Mouse (Mus musculus) spleen, adult 2 months (tissue): ENCODE data around the gene Aff2. TPM values are rescaled to one million over a fixed set of nuclear protein-coding genes. Genes with fewer than 3 reads are reported as not detected.

Experiments used
- DNase-seq, 2 experiments: peaks; one replicate each; pipeline versions ENCODE4 v3.0.0 to v3.0.0-alpha.2; 2012 to 2021; ENCODE audit warnings: low spot score in 2 of 2, low read depth in 1 of 2
- H3K27ac ChIP-seq: fragments of 200-500 bp; 2 replicates; pipeline ENCODE4 v1.5.1; 2012; ENCODE audit warnings: low read length, inconsistent platforms; ENCODE audit not compliant: insufficient read depth
- H3K27me3 ChIP-seq: fragments of 200-500 bp; 2 replicates; pipeline ENCODE4 v1.6.1; 2012; ENCODE audit warnings: mild to moderate bottlenecking, moderate library complexity, low read length, inconsistent platforms; ENCODE audit not compliant: control insufficient read depth, insufficient read depth
- H3K36me3 ChIP-seq: fragments of 200-500 bp; 2 replicates; pipeline ENCODE4 v1.6.1; 2012; ENCODE audit warnings: mild to moderate bottlenecking, low read length, inconsistent platforms; ENCODE audit not compliant: control insufficient read depth, insufficient read depth
- H3K4me1 ChIP-seq: fragments of 200-500 bp; 2 replicates; pipeline ENCODE4 v1.6.1; 2011; ENCODE audit warnings: inconsistent platforms; ENCODE audit not compliant: control insufficient read depth, insufficient read depth, insufficient read length
- H3K4me3 ChIP-seq: fragments of 200-500 bp; 2 replicates; pipeline ENCODE4 v1.5.1; 2011; ENCODE audit warnings: mild to moderate bottlenecking, inconsistent platforms; ENCODE audit not compliant: insufficient read depth, insufficient read length; ENCODE audit errors: extremely low read depth
- CTCF ChIP-seq: fragments of 200-500 bp; IDR thresholded peaks from 2 replicates; pipeline ENCODE4 v1.5.1; 2011; ENCODE audit warnings: mild to moderate bottlenecking, inconsistent platforms; ENCODE audit not compliant: insufficient read depth, insufficient read length, insufficient replicate concordance; ENCODE audit errors: extremely low read depth
- POLR2A ChIP-seq: fragments of 200-500 bp; IDR thresholded peaks from 2 replicates; pipeline ENCODE4 v1.6.1; 2011; ENCODE audit warnings: low read depth, low read length, inconsistent platforms
- WGBS: fragments of 180-500 bp; shearing (Covaris S2); methylation state at CpG from one replicate; pipeline ENCODE4 v1.1.7; 2018; 5-methylcytosine and 5-hydroxymethylcytosine counted together
- polyA plus RNA-seq: library from polyadenylated mRNA; depleted of rRNA; stranded (reverse); fragments of >200 nt; gene quantifications from 2 replicates; pipeline ENCODE4 v1.2.3, GENCODE M21; 2012; rRNA removed

Aff2 gene
- not detected in 2 replicates for polyA plus RNA-seq

- Histone ChIP-seq H3K27ac (no peak within 1 kb of the TSS), H3K36me3 (no peaks in the 10 kb centered on the region), H3K4me3 (no peak within 1 kb of the TSS), H3K4me1 (no peaks in the 10 kb centered on the region), H3K27me3 (no peaks in the 10 kb centered on the region; the same call in 1 of the 2 replicates)
- WGBS: 21% methylated on average over 72 of the region's 79 CpGs
- DNase-seq: no peak
- TF ChIP-seq CTCF: no peak
- no peak for TF ChIP-seq POLR2A
Measured at GRCm38 (mm10) chrX:69360238-69361054, at the start of gene Aff2. Gene Aff2 (plus strand): TSS chrX:69360294.

- no peak overlapping the region for H3K27ac ChIP-seq
- DNase-seq: no peak
- no peaks in the 10 kb centered on the region for H3K27me3 ChIP-seq
- H3K4me3 ChIP-seq: no peak overlapping the region
- TF ChIP-seq POLR2A: no peak
- no peak for TF ChIP-seq CTCF
- H3K36me3 ChIP-seq: no peaks in the 10 kb centered on the region
- no peaks in the 10 kb centered on the region for H3K4me1 ChIP-seq
Measured at GRCm38 (mm10) chrX:69337296-69337695, 22.8 kb upstream of the Aff2 start.

GRCm38 (mm10) chrX:69355621-69356020, 4.5 kb upstream of the Aff2 start:
- WGBS: 63% methylated on average over 2 of the region's 2 CpGs
- TF ChIP-seq POLR2A (no peak), CTCF (no peak)
- Histone ChIP-seq H3K27me3 (no peaks in the 10 kb centered on the region; the same call in 1 of the 2 replicates), H3K27ac (no peak overlapping the region), H3K4me3 (no peak overlapping the region), H3K36me3 (no peaks in the 10 kb centered on the region), H3K4me1 (no peaks in the 10 kb centered on the region)
- no peak for DNase-seq

- Histone ChIP-seq H3K27me3 (no peaks in the 10 kb centered on the region; the same call in 1 of the 2 replicates), H3K36me3 (no peaks in the 10 kb centered on the region), H3K4me3 (no peak overlapping the region), H3K27ac (no peak overlapping the region), H3K4me1 (no peaks in the 10 kb centered on the region)
- DNase-seq: no peak
- 35% methylated on average over 5 of the region's 5 CpGs for WGBS
- TF ChIP-seq CTCF: no peak
- TF ChIP-seq POLR2A: no peak
Measured at GRCm38 (mm10) chrX:69359360-69359759, 734 bp upstream of the Aff2 start.

- H3K27me3 ChIP-seq: no peaks in the 10 kb centered on the region; the same call in 1 of the 2 replicates
- H3K4me3 ChIP-seq: no peak overlapping the region
- TF ChIP-seq CTCF (no peak), POLR2A (no peak)
- WGBS: 37% methylated on average over 4 of the region's 4 CpGs
- H3K4me1 ChIP-seq: no peaks in the 10 kb centered on the region
- H3K36me3 ChIP-seq: no peaks in the 10 kb centered on the region
- no peak for DNase-seq
- no peak overlapping the region for H3K27ac ChIP-seq
Measured at GRCm38 (mm10) chrX:69359885-69360237, 233 bp upstream of the Aff2 start.

- Histone ChIP-seq H3K4me1 (no peaks in the 10 kb centered on the region), H3K4me3 (no peak overlapping the region), H3K27me3 (no peaks in the 10 kb centered on the region; the same call in 1 of the 2 replicates), H3K36me3 (no peaks in the 10 kb centered on the region), H3K27ac (no peak overlapping the region)
- DNase-seq: no peak
- TF ChIP-seq CTCF: no peak
- TF ChIP-seq POLR2A: no peak
- WGBS: 23% methylated on average over 10 of the region's 10 CpGs
Measured at GRCm38 (mm10) chrX:69361055-69361558, 1.0 kb downstream of the Aff2 start.

GRCm38 (mm10) chrX:69364198-69364597, 4.1 kb downstream of the Aff2 start:
- Histone ChIP-seq H3K4me1 (no peaks in the 10 kb centered on the region), H3K27ac (no peak overlapping the region), H3K4me3 (no peak overlapping the region), H3K27me3 (no peaks in the 10 kb centered on the region; the same call in 1 of the 2 replicates), H3K36me3 (no peaks in the 10 kb centered on the region)
- DNase-seq: no peak
- 12% methylated on average over 2 of the region's 2 CpGs for WGBS
- TF ChIP-seq CTCF: no peak
- no peak for TF ChIP-seq POLR2A
